Mouse (Mus musculus) heart, postnatal 25 days (tissue): ENCODE measurements around the gene Ttc3. TPM values are rescaled to one million over a fixed set of nuclear protein-coding genes. Genes with fewer than 3 reads are reported as not detected.
A peak's percentile ranks its signal among the peaks of the same experiment; 100 is the strongest.
"Not testable (repeated sequence)": the region's sequence is repeated elsewhere in the genome, so short reads cannot be mapped to it uniquely, and the experiment has no call there.

Experiments used
- DNase-seq: peaks from one replicate; pipeline ENCODE4 v3.0.0; 2022; ENCODE audit warnings: low spot score
- intact Hi-C: fragments of 180-260 bp; cut with DNase I; formaldehyde crosslinking; loops from one replicate; pipeline ENCODE4 v1.15.1; 2025
- total RNA-seq, 2 experiments: library from RNA; stranded (reverse); gene quantifications; 2 replicates each; pipeline ENCODE4 v1.2.3; 2021

The Ttc3 gene
- total RNA-seq = 10 to 100 TPM; 78.6 to 82.9 TPM

- peak; percentile 92 for DNase-seq
- intact Hi-C loops = loop anchor here (10.0 kb wide), 1 partner anchor 194 kb away; no protein-coding TSS in a partner anchor
Observed at GRCm38 (mm10) chr16:94370173-94370914, at the start of gene Ttc3. Ttc3 (plus strand) TSS chr16:94370618.

- DNase-seq = no peak
- intact Hi-C loops = no loop called here
Observed at GRCm38 (mm10) chr16:94323681-94324080, 46.7 kb upstream of the Ttc3 start.

GRCm38 (mm10) chr16:94326008-94326407, 44.4 kb upstream of the Ttc3 start:
- DNase-seq = no peak
- intact Hi-C loops = no loop called here

GRCm38 (mm10) chr16:94327781-94328711, 42.4 kb upstream of the Ttc3 start, which contains the start of gene Ripply3:
Ripply3 (plus strand) TSS chr16:94328420.
- peak; percentile 60 for DNase-seq
- intact Hi-C loops = no loop called here

- intact Hi-C loops = loop anchor here (1.0 kb wide), 2 partner anchors 16 to 59 kb away; partner anchors contain the start of gene Hlcs
- DNase-seq = no peak
Observed at GRCm38 (mm10) chr16:94328881-94329867, 41.2 kb upstream of the Ttc3 start.

- no peak for DNase-seq
- intact Hi-C loops = loop anchor here (10.0 kb wide), 1 partner anchor 416 kb away; no protein-coding TSS in a partner anchor
Observed at GRCm38 (mm10) chr16:94330429-94330828, 40.0 kb upstream of the Ttc3 start.

DNA sequence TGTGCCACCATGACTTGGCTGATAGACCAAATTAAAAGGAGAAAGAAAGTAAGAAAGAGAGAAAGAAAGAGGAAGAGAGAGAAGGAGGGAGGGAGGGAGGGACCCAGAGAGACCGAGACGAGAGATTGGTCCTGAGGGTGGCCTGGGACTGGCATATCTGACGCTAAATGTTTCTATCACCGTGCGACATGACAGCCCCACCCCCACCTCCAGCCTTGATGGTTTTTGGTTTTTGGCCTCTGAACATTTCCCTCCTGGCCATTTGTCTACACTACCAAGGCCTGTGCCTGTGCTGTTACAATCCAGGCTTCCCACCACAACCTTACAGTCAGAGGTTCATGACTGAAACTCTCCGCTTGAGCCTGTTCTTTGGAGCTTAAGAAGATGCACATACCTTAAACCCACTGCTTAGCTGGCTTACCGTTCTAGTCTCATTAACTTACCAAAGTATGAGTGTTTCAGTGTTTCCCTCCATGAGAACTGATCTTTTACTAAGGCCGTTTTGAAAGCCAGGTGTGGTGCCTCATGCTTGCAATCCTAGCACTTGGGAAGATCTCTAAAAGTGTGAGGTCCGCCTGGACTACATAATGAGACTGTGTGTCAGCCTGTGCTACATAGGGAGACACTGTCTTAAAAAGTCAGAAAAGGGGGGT, 39.1 kb upstream of the Ttc3 start:
- no peak for DNase-seq
- intact Hi-C loops = loop anchor here (10.0 kb wide), 1 partner anchor 417 kb away; no protein-coding TSS in a partner anchor

DNA sequence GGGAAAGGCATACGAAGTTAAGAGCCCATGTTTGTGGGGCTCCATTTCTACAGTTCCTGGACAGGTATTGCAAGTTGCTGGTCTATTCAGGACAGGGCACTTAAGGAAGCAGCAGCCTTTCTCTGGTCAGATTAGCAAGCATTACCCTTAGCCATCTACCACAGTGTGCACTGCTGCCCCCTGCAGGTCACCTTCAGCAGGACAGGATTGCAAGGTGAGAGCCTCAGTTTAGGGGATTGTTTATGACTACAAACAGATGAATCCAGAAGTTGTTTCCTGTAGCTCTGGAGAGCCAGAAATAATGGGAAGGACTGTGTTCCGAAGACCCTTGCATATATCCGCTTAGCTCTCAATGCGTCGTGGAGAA, 38.5 kb upstream of the Ttc3 start:
- no peak for DNase-seq
- intact Hi-C loops = loop anchor here (1.0 to 10.0 kb wide), 2 partner anchors 63 to 417 kb away; no protein-coding TSS in a partner anchor

DNA sequence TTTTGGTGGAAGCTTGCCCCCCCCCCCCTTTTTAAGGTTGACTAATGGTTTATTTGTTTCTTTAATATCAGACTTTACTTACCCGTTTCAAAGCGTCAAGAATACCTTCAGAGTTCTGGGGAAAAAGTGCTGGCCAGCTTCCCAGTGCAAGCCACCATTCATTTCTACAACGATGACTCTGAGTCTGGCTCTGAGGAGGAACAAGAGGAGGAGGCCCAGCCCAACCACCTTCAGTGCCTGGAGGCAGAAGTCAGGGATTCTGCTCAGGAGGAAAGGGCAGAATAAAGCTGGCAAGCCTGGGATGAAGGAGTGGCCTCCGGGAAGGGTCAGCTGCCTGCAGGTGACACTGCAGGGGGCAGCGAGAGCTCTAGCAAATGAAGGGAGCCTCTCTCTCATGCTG, 34.8 kb upstream of the Ttc3 start:
- DNase-seq = no peak
- intact Hi-C loops = loop anchor here (10.0 kb wide), 1 partner anchor 421 kb away; no protein-coding TSS in a partner anchor

DNA sequence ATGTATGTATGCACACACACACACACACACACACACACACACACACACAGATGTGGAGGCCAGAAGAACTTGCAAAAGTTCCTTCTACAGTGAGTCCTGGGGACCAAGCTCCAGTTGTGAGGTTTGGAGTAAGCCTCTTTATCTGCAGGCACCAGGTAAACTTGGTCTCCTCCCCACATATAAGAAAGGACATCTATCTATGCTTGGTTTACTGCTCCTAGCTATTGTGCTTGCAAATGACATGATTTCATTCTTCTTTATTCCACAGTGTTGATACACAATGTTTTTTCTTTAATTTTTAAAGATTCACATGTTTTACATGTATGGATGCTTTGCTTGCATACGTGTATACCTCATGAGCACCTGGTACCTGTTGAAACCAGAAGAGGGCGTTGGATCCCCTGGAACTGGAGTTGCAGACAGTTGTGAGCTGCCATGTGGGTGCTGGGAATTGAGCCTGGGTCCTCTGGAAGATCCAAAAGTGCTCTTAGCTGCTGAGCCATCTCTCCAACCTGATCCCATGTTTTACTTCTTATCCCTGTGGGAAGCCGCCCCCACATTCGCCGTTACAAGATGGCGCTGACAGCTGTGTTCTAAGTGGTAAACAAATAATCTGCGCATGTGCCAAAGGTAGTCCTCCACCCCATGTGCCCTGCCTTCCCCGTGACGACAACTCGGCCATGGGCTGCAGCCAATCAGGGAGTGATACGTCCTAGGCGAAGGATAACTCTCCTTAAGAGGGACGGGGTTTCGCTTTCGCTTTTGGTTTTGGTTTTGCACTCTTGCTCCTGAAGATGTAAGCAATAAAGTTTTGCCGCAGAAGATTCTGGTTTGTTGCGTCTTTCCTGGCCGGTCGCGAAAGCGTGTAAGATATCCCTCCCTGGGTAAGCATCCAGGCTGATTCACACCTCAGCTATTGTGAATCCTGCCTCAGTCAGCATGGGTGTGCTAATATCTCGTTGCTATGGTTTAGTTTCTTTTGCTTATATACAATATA, 31.0 kb upstream of the Ttc3 start:
- DNase-seq = not testable (repeated sequence)
- intact Hi-C loops = loop anchor here (10.0 kb wide), 1 partner anchor 425 kb away; no protein-coding TSS in a partner anchor

GRCm38 (mm10) chr16:94345733-94346132, 24.7 kb upstream of the Ttc3 start:
- intact Hi-C loops = no loop called here
- no peak for DNase-seq

DNA sequence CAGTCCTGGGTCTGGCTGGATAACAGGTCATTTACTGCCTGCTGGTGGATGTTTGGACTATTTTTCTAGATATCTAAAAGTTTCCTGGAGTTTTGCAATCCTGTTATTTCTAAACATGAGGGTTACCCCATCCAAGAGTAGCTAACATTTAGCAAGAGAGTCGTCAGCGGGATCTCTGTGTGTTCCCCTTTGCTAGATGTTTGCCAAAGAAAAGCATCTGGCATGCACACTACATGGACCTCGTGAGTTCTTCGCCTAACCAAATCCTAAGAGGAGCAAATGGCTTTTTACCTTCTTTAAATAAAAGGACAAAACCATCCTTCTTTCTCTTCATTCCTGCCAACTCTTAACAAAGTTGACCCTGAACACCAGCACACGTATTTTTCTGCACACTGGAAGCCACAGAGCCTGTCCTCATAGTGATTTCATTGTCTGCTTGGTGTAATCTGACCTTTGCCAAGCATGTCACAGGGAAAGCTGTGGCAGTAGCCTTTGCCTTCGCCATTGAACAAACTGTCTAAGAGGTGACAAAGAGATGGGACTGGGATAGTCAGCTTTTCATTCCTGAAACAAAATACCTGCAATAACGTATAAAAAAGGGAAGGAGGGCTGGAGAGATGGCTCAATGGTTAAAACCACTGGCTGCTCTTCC, 23.2 kb upstream of the Ttc3 start:
- intact Hi-C loops = no loop called here
- DNase-seq = no peak

GRCm38 (mm10) chr16:94348779-94349178, 21.6 kb upstream of the Ttc3 start:
- no peak for DNase-seq
- intact Hi-C loops = no loop called here

DNA sequence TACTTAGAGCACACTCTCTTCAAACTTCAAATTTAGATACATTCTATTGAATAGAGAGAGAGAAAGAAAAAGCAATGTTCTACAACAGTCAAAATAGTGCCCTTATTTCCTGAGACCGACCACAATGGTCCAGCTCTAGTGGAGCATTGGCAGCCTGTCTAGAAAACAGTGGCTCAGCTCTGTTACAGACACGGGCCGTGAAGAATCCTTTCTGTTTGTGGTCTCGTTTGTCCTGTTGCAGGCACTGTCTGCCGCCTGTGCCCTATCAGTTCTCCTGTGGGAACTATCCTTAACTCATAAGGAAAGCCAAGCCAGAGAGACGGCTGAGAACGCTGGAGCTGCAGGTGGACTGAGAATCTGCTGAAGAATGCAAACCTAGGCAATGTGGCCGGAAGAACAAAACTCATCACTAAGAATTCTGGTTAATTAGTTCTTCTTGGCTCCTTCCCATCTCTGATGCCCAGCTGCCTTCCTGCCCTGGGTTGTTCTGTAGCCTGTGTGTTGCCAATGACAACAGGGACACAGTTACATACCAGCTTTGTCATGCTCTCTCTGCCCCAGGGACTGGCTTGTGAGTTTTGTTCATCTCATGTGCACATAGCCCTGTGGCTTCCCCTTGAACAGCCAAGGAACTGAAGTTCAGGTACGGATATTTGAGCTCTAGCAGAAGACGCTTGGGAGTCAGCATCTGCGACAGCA, 20.7 kb upstream of the Ttc3 start:
- no peak for DNase-seq
- intact Hi-C loops = no loop called here

- intact Hi-C loops = no loop called here
- no peak for DNase-seq
Observed at GRCm38 (mm10) chr16:94350287-94350677, 20.1 kb upstream of the Ttc3 start.

DNA sequence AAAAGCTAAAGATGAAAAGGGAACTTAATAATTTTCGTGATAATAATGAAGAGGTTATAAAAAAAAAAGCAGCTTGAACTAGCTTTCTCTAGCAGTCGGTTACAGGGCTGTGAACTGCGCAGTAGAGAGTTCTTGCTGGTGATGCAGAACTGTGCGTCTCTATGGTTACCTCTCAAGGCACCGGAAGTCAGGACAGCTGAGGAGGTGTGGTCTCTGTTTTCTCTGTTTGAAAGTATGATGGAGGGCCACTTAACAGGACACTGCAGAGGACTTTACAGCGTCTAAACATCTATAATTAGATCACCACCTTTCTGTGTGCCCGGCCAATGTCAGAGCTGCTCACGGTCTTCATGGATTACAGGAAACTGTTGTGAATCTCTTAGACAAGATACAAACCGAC, 16.0 kb upstream of the Ttc3 start:
- intact Hi-C loops = no loop called here
- DNase-seq = no peak

GRCm38 (mm10) chr16:94356046-94356445, 14.4 kb upstream of the Ttc3 start:
- intact Hi-C loops = no loop called here
- DNase-seq = no peak
